Mouse (Mus musculus): ENCODE measurements at regions not wholly inside any gene's neighbourhood (a gene's known extent, or its start where the extent isn't known, plus 50 kb on each side); places are given as distances from the start of the nearest gene placed in this dataset.

DNA sequence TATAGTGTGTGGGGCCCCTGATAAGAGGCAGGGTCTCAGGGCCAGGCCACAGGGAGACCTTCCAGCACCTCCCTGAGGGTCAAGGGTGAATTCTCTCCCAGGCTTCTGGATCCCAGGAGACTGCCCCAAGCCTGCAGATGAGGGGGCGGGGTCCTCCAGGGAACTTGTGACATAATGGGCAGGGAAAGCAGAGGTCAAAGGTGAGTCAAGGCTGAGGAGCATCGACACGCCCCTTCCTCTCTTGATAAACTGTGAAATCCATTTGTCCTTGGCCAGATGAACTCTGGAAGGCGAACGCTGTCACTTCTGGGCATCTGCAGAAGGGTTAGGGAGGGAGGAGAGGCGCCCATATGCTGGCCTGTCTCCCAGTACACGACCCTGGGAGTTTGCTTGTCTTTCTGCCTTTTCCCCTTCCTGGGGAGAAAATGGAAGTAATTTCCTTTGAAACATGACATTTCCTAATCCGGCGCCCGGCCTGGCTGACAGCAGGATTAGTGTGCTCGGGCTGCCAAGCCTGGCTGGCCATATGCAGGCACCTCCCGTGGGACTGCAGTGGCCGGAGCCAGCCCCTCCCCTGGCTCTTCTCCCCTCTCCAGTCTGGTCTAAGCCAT is 160.4 kb upstream of the 4931429L15Rik start:
- Histone ChIP-seq H3K36me3 (ENCODE audit: insufficient read depth, low read length) (no peaks in the 10 kb centered on the region), H3K4me1 (ENCODE audit: insufficient read depth, low read length) (peaks cover 9% of the 10 kb centered on the region; the same call in 1 of the 2 replicates), H3K27me3 (ENCODE audit: insufficient read depth, low read length) (no peaks in the 10 kb centered on the region), H3K27ac (ENCODE audit: low read depth, low read length) (no peak overlapping the region), H3K4me2 (ENCODE audit: low read depth, low read length, poor library complexity, severe bottlenecking) (no peak overlapping the region), H3K9me3 (ENCODE audit: low read length) (no peaks in the 10 kb centered on the region), H3K4me3 (ENCODE audit: low read depth, low read length) (no peak overlapping the region), H3K9ac (replicated peaks; ENCODE audit: low read length, poor library complexity, severe bottlenecking) (no peak overlapping the region)
- ATAC-seq (ENCODE audit: low FRiP score) (no peak), DNase-seq (ENCODE audit: low spot score) (peak; percentile 74)
- TF ChIP-seq CTCF (IDR thresholded peaks at IDR 0.05), result no peak
- WGBS, result 12% methylated on average over 13 of the region's 13 CpGs

DNA sequence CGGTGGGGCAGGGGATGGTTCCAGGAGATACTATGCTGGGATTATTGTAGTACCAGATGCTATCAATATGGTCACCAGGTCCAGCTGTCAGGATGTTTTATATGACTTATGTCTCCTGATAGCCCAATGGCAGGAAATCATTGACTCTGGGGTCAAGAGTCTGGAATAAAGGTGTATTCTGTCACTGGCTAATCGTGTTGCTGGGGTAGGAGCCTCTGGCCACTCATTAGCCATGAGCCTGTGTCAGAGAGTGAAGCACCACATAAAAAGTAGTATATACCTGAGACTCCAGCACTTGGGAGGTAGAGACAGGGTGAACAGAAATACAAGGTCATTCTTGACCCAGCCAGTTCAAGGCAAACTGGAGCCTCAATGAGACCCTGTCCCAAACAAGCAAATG is 158.8 kb upstream of the 4931429L15Rik start:
- Histone ChIP-seq H3K9ac (replicated peaks; ENCODE audit: low read length, poor library complexity, severe bottlenecking) (no peak overlapping the region), H3K27ac (ENCODE audit: low read depth, low read length) (no peak overlapping the region), H3K4me1 (ENCODE audit: insufficient read depth, low read length) (peaks cover 9% of the 10 kb centered on the region; the same call in 1 of the 2 replicates), H3K4me3 (ENCODE audit: low read depth, low read length) (no peak overlapping the region), H3K36me3 (ENCODE audit: insufficient read depth, low read length) (no peaks in the 10 kb centered on the region), H3K4me2 (ENCODE audit: low read depth, low read length, poor library complexity, severe bottlenecking) (no peak overlapping the region), H3K9me3 (ENCODE audit: low read length) (no peaks in the 10 kb centered on the region), H3K27me3 (ENCODE audit: insufficient read depth, low read length) (no peaks in the 10 kb centered on the region)
- no peak for DNase-seq (ENCODE audit: low spot score)
- no peak for ATAC-seq (ENCODE audit: low FRiP score)
- TF ChIP-seq CTCF (IDR thresholded peaks at IDR 0.05), result no peak
- WGBS, result 68% methylated on average over 2 of the region's 2 CpGs

DNA sequence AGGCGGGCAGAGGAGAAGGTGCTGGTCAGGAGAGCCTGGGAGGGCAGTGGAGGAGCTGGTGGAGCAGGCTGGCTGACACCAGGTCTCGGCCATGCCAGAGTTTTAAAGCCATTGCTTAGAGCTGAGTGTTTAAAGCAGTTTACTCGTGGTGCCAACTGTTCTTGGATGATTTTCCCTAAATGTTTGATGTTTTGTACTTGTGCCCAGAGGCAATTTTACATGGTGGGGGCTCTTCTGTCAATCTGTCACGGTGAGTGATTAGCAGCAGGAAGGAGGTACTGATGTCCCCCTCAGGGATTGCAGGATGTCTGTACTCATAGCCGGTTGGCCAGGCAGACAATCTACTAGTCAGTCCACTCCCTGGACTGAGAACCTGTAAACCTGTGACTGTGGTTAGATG is 156.7 kb upstream of the 4931429L15Rik start:
- Histone ChIP-seq H3K27me3 (ENCODE audit: insufficient read depth, low read length) (no peaks in the 10 kb centered on the region), H3K4me3 (ENCODE audit: low read depth, low read length) (no peak overlapping the region), H3K4me2 (ENCODE audit: low read depth, low read length, poor library complexity, severe bottlenecking) (no peak overlapping the region), H3K27ac (ENCODE audit: low read depth, low read length) (no peak overlapping the region), H3K9me3 (ENCODE audit: low read length) (no peaks in the 10 kb centered on the region), H3K36me3 (ENCODE audit: insufficient read depth, low read length) (no peaks in the 10 kb centered on the region), H3K9ac (replicated peaks; ENCODE audit: low read length, poor library complexity, severe bottlenecking) (no peak overlapping the region), H3K4me1 (ENCODE audit: insufficient read depth, low read length) (no peaks in the 10 kb centered on the region; the same call in 1 of the 2 replicates)
- WGBS, result 36% methylated on average over 5 of the region's 5 CpGs
- DNase-seq (ENCODE audit: low spot score) (no peak), ATAC-seq (ENCODE audit: low FRiP score) (no peak)
- TF ChIP-seq CTCF (IDR thresholded peaks at IDR 0.05), result no peak

DNA sequence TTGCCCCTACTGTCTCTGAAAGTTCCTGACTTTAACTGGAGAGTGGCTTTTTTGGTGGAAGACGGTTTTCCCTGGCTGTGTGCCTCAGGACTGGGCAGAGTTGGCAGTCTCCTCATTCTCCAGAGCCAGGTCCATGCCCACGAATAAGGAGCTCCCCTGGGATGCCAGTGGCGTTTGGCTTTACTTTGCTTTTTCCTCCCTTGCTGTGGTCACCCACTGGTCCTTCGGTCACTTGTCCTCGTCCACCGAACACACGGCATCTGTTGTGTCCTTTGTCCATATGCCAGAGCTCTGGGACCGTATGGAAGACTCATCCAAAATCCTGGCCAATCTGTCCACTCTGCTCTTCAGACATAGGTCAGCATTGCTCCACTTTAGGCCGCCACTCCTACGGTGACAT is 153.9 kb upstream of the 4931429L15Rik start:
- Histone ChIP-seq H3K9ac (replicated peaks; ENCODE audit: low read length, poor library complexity, severe bottlenecking) (no peak overlapping the region), H3K27me3 (ENCODE audit: insufficient read depth, low read length) (no peaks in the 10 kb centered on the region), H3K9me3 (ENCODE audit: low read length) (no peaks in the 10 kb centered on the region), H3K4me1 (ENCODE audit: insufficient read depth, low read length) (0 out of 2 replicates have a peak, but pooled peaks cover 4% of the 10 kb centered on the region), H3K4me3 (ENCODE audit: low read depth, low read length) (no peak overlapping the region), H3K27ac (ENCODE audit: low read depth, low read length) (no peak overlapping the region), H3K36me3 (ENCODE audit: insufficient read depth, low read length) (no peaks in the 10 kb centered on the region), H3K4me2 (ENCODE audit: low read depth, low read length, poor library complexity, severe bottlenecking) (no peak overlapping the region)
- TF ChIP-seq CTCF (IDR thresholded peaks at IDR 0.05), result no peak
- DNase-seq (ENCODE audit: low spot score), result no peak
- WGBS, result 89% methylated on average over 10 of the region's 10 CpGs
- ATAC-seq (ENCODE audit: low FRiP score), result no peak

DNA sequence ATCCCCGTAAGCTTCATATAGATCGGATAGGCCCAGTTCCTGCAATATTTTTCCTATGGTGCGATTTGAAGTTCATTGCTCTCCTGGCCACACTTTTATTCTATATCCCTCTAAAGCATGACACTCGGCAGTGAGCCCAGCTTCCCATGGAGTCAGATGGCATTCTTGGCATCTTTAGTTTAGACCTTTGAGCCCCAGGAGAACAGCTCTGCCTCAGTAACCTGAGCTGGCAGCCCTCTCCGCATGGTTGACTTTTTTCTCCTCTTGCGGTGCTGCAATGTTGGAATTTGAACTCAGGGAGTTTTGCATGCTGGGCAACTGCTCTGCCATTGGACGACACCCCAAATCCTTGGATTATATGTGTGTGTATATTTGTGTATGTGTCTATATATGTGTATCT is 149.7 kb upstream of the 4931429L15Rik start:
- Histone ChIP-seq H3K4me2 (ENCODE audit: low read depth, low read length, poor library complexity, severe bottlenecking) (no peak overlapping the region), H3K4me1 (ENCODE audit: insufficient read depth, low read length) (0 out of 2 replicates have a peak, but pooled peaks cover 4% of the 10 kb centered on the region), H3K4me3 (ENCODE audit: low read depth, low read length) (no peak overlapping the region), H3K27ac (ENCODE audit: low read depth, low read length) (no peak overlapping the region), H3K27me3 (ENCODE audit: insufficient read depth, low read length) (no peaks in the 10 kb centered on the region), H3K36me3 (ENCODE audit: insufficient read depth, low read length) (no peaks in the 10 kb centered on the region), H3K9ac (replicated peaks; ENCODE audit: low read length, poor library complexity, severe bottlenecking) (no peak overlapping the region), H3K9me3 (ENCODE audit: low read length) (no peaks in the 10 kb centered on the region)
- 67% methylated on average over 7 of the region's 7 CpGs for WGBS
- ATAC-seq (ENCODE audit: low FRiP score), result no peak
- no peak for DNase-seq (ENCODE audit: low spot score)
- TF ChIP-seq CTCF (IDR thresholded peaks at IDR 0.05), result no peak

DNA sequence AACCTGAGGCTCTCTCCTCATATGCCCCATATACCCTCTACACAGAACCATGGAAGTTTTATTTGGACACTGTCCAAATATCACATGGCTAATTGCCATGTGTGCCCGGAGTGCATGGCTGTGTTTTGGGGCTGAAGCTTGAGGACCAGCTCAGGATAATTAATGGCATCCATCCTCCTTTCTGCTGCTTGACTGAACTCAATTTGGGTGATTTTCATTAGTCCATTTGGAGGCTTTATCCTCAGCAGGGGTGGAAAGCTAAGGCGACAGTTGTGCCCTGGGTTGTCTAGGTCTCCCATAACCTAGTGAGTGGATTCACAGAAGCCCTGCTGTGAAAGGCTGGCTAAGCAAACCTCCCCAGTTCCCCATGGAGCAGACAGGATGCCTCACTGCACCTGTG is 148.5 kb upstream of the 4931429L15Rik start:
- WGBS, result 49% methylated on average over 2 of the region's 2 CpGs
- H3K9ac ChIP-seq (replicated peaks; ENCODE audit: low read length, poor library complexity, severe bottlenecking), result no peak overlapping the region
- H3K36me3 ChIP-seq (ENCODE audit: insufficient read depth, low read length), result no peaks in the 10 kb centered on the region
- H3K9me3 ChIP-seq (ENCODE audit: low read length), result no peaks in the 10 kb centered on the region
- TF ChIP-seq CTCF (IDR thresholded peaks at IDR 0.05), result no peak
- no peak overlapping the region for H3K27ac ChIP-seq (ENCODE audit: low read depth, low read length)
- H3K4me2 ChIP-seq (ENCODE audit: low read depth, low read length, poor library complexity, severe bottlenecking), result no peak overlapping the region
- no peak for ATAC-seq (ENCODE audit: low FRiP score)
- H3K27me3 ChIP-seq (ENCODE audit: insufficient read depth, low read length), result no peaks in the 10 kb centered on the region
- H3K4me1 ChIP-seq (ENCODE audit: insufficient read depth, low read length), result 0 out of 2 replicates have a peak, but pooled peaks cover 4% of the 10 kb centered on the region
- no peak overlapping the region for H3K4me3 ChIP-seq (ENCODE audit: low read depth, low read length)
- DNase-seq (ENCODE audit: low spot score), result peak; percentile 45
